Comparison of ENCODE assay signal across 12 mouse cellular contexts in the genomic region with DNA sequence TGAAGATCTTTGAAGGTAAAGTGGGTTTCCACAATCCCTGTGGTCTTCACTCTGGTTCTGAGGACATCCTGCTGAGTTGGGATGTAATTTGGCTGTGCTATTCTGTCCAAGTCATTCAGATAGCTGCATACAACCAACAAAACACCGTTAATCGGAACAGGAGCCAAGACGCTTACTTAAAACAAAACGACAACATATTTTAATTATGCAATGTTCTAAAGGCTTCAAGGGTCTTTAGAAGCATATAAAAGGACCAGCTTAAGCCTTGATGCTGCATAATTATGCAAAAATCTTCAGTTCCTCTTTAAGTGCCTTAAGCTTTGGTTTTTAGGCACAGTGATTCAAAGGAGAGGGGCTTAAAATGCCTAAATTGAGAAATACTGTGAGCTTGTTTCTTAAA.
"Had no signal": no experiment of that assay in that cellular context is flagged by ENCODE, and none has a peak within 500 bp of the region (broad histone marks: within the 10 kb centered on the region; RNA-seq: fewer than 3 reads in every experiment).

No protein-coding gene starts in this region.

- H3K4me1 ChIP-seq: liver, embryonic 13.5 days had no signal

- H3K36me3 ChIP-seq: liver, embryonic 13.5 days had no signal

- H3K27ac ChIP-seq: kidney, postnatal 0 days; layer of hippocampus, adult 2 months; liver, embryonic 13.5 days had no signal

- H3K9me3 ChIP-seq: liver, embryonic 13.5 days had no signal

- H3K4me2 ChIP-seq: liver, embryonic 13.5 days had no signal

- H3K9ac ChIP-seq: liver, embryonic 13.5 days had no signal

- DNase-seq: kidney, adult 2 months; kidney, postnatal 25 days; layer of hippocampus, adult 9-11 months; liver, embryonic 13.5 days; lung, adult 2 months; lung, postnatal 14 days; lung, postnatal 4 days; thymus, adult 18-20 months; thymus, postnatal 36 days had no signal

- H3K4me3 ChIP-seq: layer of hippocampus, adult 2 months; liver, embryonic 13.5 days had no signal

- ATAC-seq: midbrain, embryonic 16.5 days had no signal

- H3K27me3 ChIP-seq: liver, embryonic 13.5 days had no signal
